Mouse (Mus musculus) pancreas, adult 10 weeks (tissue): ENCODE measurements around the gene Tnp1. TPM values are rescaled to one million over a fixed set of nuclear protein-coding genes. Genes with fewer than 3 reads are reported as not detected.

Experiments used
- polyA plus RNA-seq: library from polyadenylated mRNA; stranded (reverse); fragments of 350-450 nt; fragmentation: Illumina TruSeq; extraction: RNeasy Lipid Tissue Mini Kit (QIAGEN cat#74804); gene quantifications from one replicate; pipeline ENCODE4 v1.2.3, GENCODE M21; 2015; ENCODE audit warnings: low read depth, low replicate concordance; ENCODE audit not compliant: insufficient read depth

Gene Tnp1
- not detected for polyA plus RNA-seq

DNA sequence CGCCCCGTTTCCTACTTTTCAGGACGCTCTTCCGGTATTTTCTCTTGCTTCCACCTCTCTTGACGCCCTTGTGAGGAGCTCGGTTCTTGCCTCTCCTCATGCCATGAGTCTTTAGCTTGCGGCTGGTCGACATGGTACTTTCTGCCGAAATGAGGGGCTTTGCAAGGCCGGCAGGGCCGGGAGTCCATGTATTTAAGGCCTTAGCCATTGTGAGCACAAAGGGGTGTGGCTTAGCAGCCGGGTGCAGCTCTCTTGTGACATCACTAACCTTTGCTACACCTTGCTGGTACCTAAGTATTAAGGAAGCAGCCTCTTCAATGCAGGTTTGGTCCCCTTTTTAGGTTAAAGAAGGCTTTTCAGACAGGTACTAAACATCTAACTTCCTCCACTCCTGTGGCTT lies at the start of gene Tnp1:
TSS of gene Tnp1 (minus strand) at position 179 of the 400 bp plus-strand sequence.

Other genes with a start within 250 kb of the Tnp1 start
- 3.0 TPM for gene Igfbp2, start 191.4 kb downstream of the Tnp1 start, polyA plus RNA-seq
- gene Igfbp5, start 141.0 kb downstream of the Tnp1 start, polyA plus RNA-seq, result 107 TPM